Mouse (Mus musculus) limb, embryonic 14.5 days (tissue): ENCODE measurements around the gene Atxn1. TPM values are rescaled to one million over a fixed set of nuclear protein-coding genes. Genes with fewer than 3 reads are reported as not detected.

Source experiments
- ATAC-seq: fragments of 200-750 bp; cut with Nextera tagmentation; 2 replicates; pipeline ENCODE4 v1.8.0; 2017; ENCODE audit warnings: low read depth, moderate number of reproducible peaks, moderate TSS enrichment; ENCODE audit not compliant: low FRiP score
- DNase-seq: peaks from one replicate; pipeline ENCODE4 v3.0.0-alpha.2; 2015; ENCODE audit warnings: low spot score
- H3K27ac ChIP-seq: fragments of 300-500 bp; sonication (generic); replicated peaks from 2 replicates; pipeline ENCODE4 v1.5.1; 2014; ENCODE audit warnings: low read depth, mild to moderate bottlenecking, low read length, moderate library complexity, mixed read lengths
- H3K27me3 ChIP-seq: fragments of 300-500 bp; sonication (generic); 2 replicates; pipeline ENCODE4 v1.6.1; 2014; ENCODE audit warnings: low read length, mixed read lengths; ENCODE audit not compliant: control insufficient read depth, insufficient read depth
- H3K36me3 ChIP-seq: fragments of 300-500 bp; sonication (generic); 2 replicates; pipeline ENCODE4 v1.6.1; 2014; ENCODE audit warnings: mild to moderate bottlenecking, low read length, moderate library complexity, mixed read lengths; ENCODE audit not compliant: control insufficient read depth, insufficient read depth
- H3K4me1 ChIP-seq: fragments of 300-500 bp; sonication (generic); 2 replicates; pipeline ENCODE4 v1.6.1; 2014; ENCODE audit warnings: antibody characterized with exemption, low read length, mixed read lengths; ENCODE audit not compliant: control insufficient read depth, insufficient read depth
- H3K4me2 ChIP-seq: fragments of 300-500 bp; sonication (generic); replicated peaks from 2 replicates; pipeline ENCODE4 v1.6.1; 2014; ENCODE audit warnings: low read depth, mild to moderate bottlenecking, low read length, moderate library complexity; ENCODE audit not compliant: severe bottlenecking
- H3K4me3 ChIP-seq: fragments of 300-500 bp; sonication (generic); replicated peaks from 2 replicates; pipeline ENCODE4 v1.5.1; 2014; ENCODE audit warnings: low read length
- H3K9ac ChIP-seq: fragments of 300-500 bp; sonication (generic); 2 replicates; pipeline ENCODE4 v1.6.1; 2014; ENCODE audit warnings: mild to moderate bottlenecking, low read depth, low read length, moderate library complexity; ENCODE audit not compliant: severe bottlenecking
- H3K9me3 ChIP-seq: fragments of 300-500 bp; sonication (generic); 2 replicates; pipeline ENCODE4 v1.6.1; 2016; ENCODE audit warnings: low read length; ENCODE audit not compliant: control insufficient read depth
- POLR2A ChIP-seq: fragments of 200-500 bp; IDR thresholded peaks from 2 replicates; pipeline ENCODE4 v1.8.0; 2012; ENCODE audit warnings: inconsistent platforms, mild to moderate bottlenecking, moderate library complexity, borderline replicate concordance; ENCODE audit not compliant: insufficient read depth, insufficient read length; ENCODE audit errors: extremely low read depth
- WGBS: fragments of 180-500 bp; shearing (Covaris S2); extraction: QIAGEN DNeasy Blood & Tissue Kit; methylation state at CpG from one replicate; pipeline ENCODE4 v1.1.7; 2014; 5-methylcytosine and 5-hydroxymethylcytosine counted together
- polyA plus RNA-seq, 2 experiments: library from polyadenylated mRNA; depleted of rRNA in 1 of 2; stranded (reverse) in 1 of 2; unstranded in 1 of 2; fragments of >200 nt; fragmentation: Nextera tagmentation in 1 of 2; extraction: Ambion mirVana in 1 of 2; gene quantifications; 2 replicates each; pipeline versions ENCODE4 v1.2.1 to v1.2.3; 2012 to 2014

The Atxn1 gene
- polyA plus RNA-seq, 2 experiments: 3.3 to 5.3 TPM

GRCm38 (mm10) chr13:45513009-45513984 is 451.5 kb downstream of the Atxn1 start:
- Histone ChIP-seq H3K27ac (no peak overlapping the region; the same call in 1 of the 2 replicates), H3K4me1 (peaks cover 33% of the 10 kb centered on the region), H3K4me3 (no peak overlapping the region), H3K27me3 (no peaks in the 10 kb centered on the region), H3K4me2 (no peak overlapping the region), H3K36me3 (no peaks in the 10 kb centered on the region), H3K9ac (no peak overlapping the region), H3K9me3 (no peaks in the 10 kb centered on the region)
- WGBS: 66% methylated on average over 12 of the region's 12 CpGs
- no peak for ATAC-seq
- no peak for TF ChIP-seq POLR2A
- DNase-seq: no peak

- H3K36me3 ChIP-seq: no peaks in the 10 kb centered on the region
- no peak overlapping the region; the same call in 1 of the 2 replicates for H3K27ac ChIP-seq
- 76% methylated on average over 8 of the region's 8 CpGs for WGBS
- no peaks in the 10 kb centered on the region for H3K9me3 ChIP-seq
- DNase-seq (no peak), ATAC-seq (no peak)
- H3K9ac ChIP-seq: no peak overlapping the region
- no peak for TF ChIP-seq POLR2A
- no peaks in the 10 kb centered on the region for H3K27me3 ChIP-seq
- H3K4me2 ChIP-seq: no peak overlapping the region
- H3K4me1 ChIP-seq: peaks cover 40% of the 10 kb centered on the region
- no peak overlapping the region for H3K4me3 ChIP-seq
Measured at GRCm38 (mm10) chr13:45512531-45512930, 452.3 kb downstream of the Atxn1 start.

GRCm38 (mm10) chr13:45511706-45512435 is 452.9 kb downstream of the Atxn1 start:
- Histone ChIP-seq H3K4me1 (peaks cover 34% of the 10 kb centered on the region), H3K9me3 (no peaks in the 10 kb centered on the region), H3K36me3 (no peaks in the 10 kb centered on the region), H3K27ac (no peak overlapping the region), H3K4me3 (no peak overlapping the region), H3K9ac (no peak overlapping the region), H3K27me3 (no peaks in the 10 kb centered on the region), H3K4me2 (no peak overlapping the region)
- no peak for DNase-seq
- no peak for TF ChIP-seq POLR2A
- ATAC-seq: no peak
- WGBS: 75% methylated on average over 6 of the region's 6 CpGs

- Histone ChIP-seq H3K36me3 (no peaks in the 10 kb centered on the region), H3K9ac (no peak overlapping the region), H3K4me2 (no peak overlapping the region), H3K9me3 (no peaks in the 10 kb centered on the region), H3K27me3 (no peaks in the 10 kb centered on the region), H3K27ac (no peak overlapping the region), H3K4me3 (no peak overlapping the region), H3K4me1 (peaks cover 17% of the 10 kb centered on the region; the same call in 1 of the 2 replicates)
- ATAC-seq: no peak
- DNase-seq: no peak
- 73% methylated on average over 6 of the region's 6 CpGs for WGBS
- TF ChIP-seq POLR2A: no peak
Measured at GRCm38 (mm10) chr13:45509366-45509765, 455.4 kb downstream of the Atxn1 start.

GRCm38 (mm10) chr13:45508495-45508894 is 456.3 kb downstream of the Atxn1 start:
- Histone ChIP-seq H3K36me3 (no peaks in the 10 kb centered on the region), H3K9ac (peak overlapping the region; percentile 58; the same call in 1 of the 2 replicates), H3K4me2 (peak overlapping the region; percentile 95), H3K9me3 (no peaks in the 10 kb centered on the region), H3K27me3 (no peaks in the 10 kb centered on the region), H3K4me1 (peaks cover 17% of the 10 kb centered on the region; the same call in 1 of the 2 replicates), H3K27ac (no peak overlapping the region), H3K4me3 (peak overlapping the region; percentile 52)
- 2% methylated on average over 8 of the region's 8 CpGs for WGBS
- DNase-seq (peak; percentile 15), ATAC-seq (no peak)
- TF ChIP-seq POLR2A: no peak
